ENCODE assay signal across 28 mouse cellular contexts in the genomic region with DNA sequence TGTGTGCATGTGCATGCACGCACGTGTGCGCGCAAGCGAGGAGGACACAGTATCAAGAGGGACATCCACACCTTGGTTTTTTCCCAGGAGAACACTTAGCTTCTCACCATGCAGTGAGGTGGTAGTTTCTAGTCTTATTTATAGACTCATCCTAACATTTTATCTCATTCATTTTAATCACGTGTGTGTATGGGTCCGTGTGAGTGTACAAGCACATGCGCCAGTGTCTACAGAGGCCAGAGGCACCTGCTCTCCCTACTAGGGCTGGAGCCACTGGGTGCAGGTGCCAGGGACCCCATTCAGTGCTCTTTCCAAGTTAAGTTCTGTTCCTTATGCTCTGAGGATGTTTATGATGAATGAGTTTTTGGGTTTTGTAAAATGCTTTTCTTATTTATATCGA.
"Had no signal": no experiment of that assay in that cellular context is flagged by ENCODE, and none has a peak within 500 bp of the region (broad histone marks: within the 10 kb centered on the region; RNA-seq: fewer than 3 reads in every experiment).

No protein-coding gene starts in this region.

- H3K4me3 ChIP-seq: embryonic facial prominence, embryonic 10.5 days; embryonic facial prominence, embryonic 12.5 days; embryonic facial prominence, embryonic 13.5 days; embryonic facial prominence, embryonic 15.5 days; erythroblast, embryonic 14.5 days; forebrain, embryonic 10.5 days; forebrain, embryonic 12.5 days; forebrain, embryonic 13.5 days; forebrain, embryonic 15.5 days; gastrocnemius, adult 2 months had no signal

- DNase-seq: cerebellum, adult 18-20 months; cerebellum, adult 2 months; cerebellum, adult 8-10 months; cerebellum, adult 9-10 months; cerebellum, adult 9-11 months; cerebellum, postnatal 10 days; cerebellum, postnatal 14 days; cerebellum, postnatal 25 days; cerebellum, postnatal 36 days; embryo, embryonic 11 days; forebrain, postnatal 0 days; gastrocnemius, adult 2 months; gastrocnemius, postnatal 10 days; gastrocnemius, postnatal 14 days; gastrocnemius, postnatal 25 days; gastrocnemius, postnatal 36 days; heart, adult 11 months had no signal

- H3K36me3 ChIP-seq: embryonic facial prominence, embryonic 10.5 days; embryonic facial prominence, embryonic 12.5 days; embryonic facial prominence, embryonic 13.5 days; embryonic facial prominence, embryonic 15.5 days; forebrain, embryonic 10.5 days; forebrain, embryonic 12.5 days; forebrain, embryonic 15.5 days had no signal

- H3K27me3 ChIP-seq: embryonic facial prominence, embryonic 12.5 days; embryonic facial prominence, embryonic 13.5 days; embryonic facial prominence, embryonic 15.5 days; forebrain, embryonic 12.5 days; forebrain, embryonic 13.5 days; forebrain, embryonic 15.5 days had no signal

- H3K27ac ChIP-seq: embryonic facial prominence, embryonic 10.5 days; embryonic facial prominence, embryonic 12.5 days; embryonic facial prominence, embryonic 13.5 days; embryonic facial prominence, embryonic 15.5 days; forebrain, embryonic 10.5 days; forebrain, embryonic 12.5 days; forebrain, embryonic 13.5 days; forebrain, embryonic 15.5 days had no signal

- H3K4me2 ChIP-seq: embryonic facial prominence, embryonic 12.5 days; embryonic facial prominence, embryonic 13.5 days; embryonic facial prominence, embryonic 15.5 days; forebrain, embryonic 12.5 days; forebrain, embryonic 13.5 days; forebrain, embryonic 15.5 days had no signal

- ATAC-seq: forebrain, embryonic 13.5 days; forebrain, embryonic 14.5 days; forebrain, embryonic 15.5 days; forebrain, embryonic 16.5 days; forebrain, postnatal 0 days had no signal

- H3K9ac ChIP-seq: embryonic facial prominence, embryonic 12.5 days; embryonic facial prominence, embryonic 13.5 days; embryonic facial prominence, embryonic 15.5 days; forebrain, embryonic 12.5 days; forebrain, embryonic 13.5 days; forebrain, embryonic 15.5 days; forebrain, postnatal 0 days had no signal

- H3K9me3 ChIP-seq: embryonic facial prominence, embryonic 10.5 days; embryonic facial prominence, embryonic 12.5 days; embryonic facial prominence, embryonic 13.5 days; embryonic facial prominence, embryonic 15.5 days; forebrain, embryonic 10.5 days; forebrain, embryonic 12.5 days; forebrain, embryonic 13.5 days; forebrain, embryonic 15.5 days had no signal
